Mouse (Mus musculus): ENCODE measurements at regions not wholly inside any gene's neighbourhood (a gene's known extent, or its start where the extent isn't known, plus 50 kb on each side); places are given as distances from the start of the nearest gene placed in this dataset.

- TF ChIP-seq CTCF (IDR thresholded peaks at IDR 0.05; ENCODE audit: extremely low read depth, insufficient read depth, insufficient read length, insufficient replicate concordance) (no peak), POLR2A (IDR thresholded peaks at IDR 0.05; ENCODE audit: low read depth, low read length) (no peak)
Measured at GRCm38 (mm10) chr13:100988671-100989531, 155.7 kb upstream of the Slc30a5 start.

Measured in spleen, adult 2 months (tissue).